22 mouse cellular contexts compared by ENCODE assay signal in genomic region chr9:7775986-7776385, GRCm38 (mm10). TPM values are rescaled to one million over a fixed set of nuclear protein-coding genes. Genes with fewer than 3 reads are reported as not detected.
A peak's percentile ranks its signal among the peaks of the same experiment; 100 is the strongest.
DNase-seq lines count a peak whose midpoint lies in the region; ATAC-seq and TF ChIP-seq lines count a peak whose summit lies in the region.
"Had no signal": no experiment of that assay in that cellular context is flagged by ENCODE, and none has a peak within 500 bp of the region (broad histone marks: within the 10 kb centered on the region; RNA-seq: fewer than 3 reads in every experiment).

No protein-coding gene starts in this region.

- 6% methylated on average over 3 of the region's 3 CpGs for WGBS in thymus, adult 2 months
- WGBS in intestine, embryonic 15.5 days = 89% methylated on average over 3 of the region's 3 CpGs

- no peak for ATAC-seq in intestine, embryonic 15.5 days
- ATAC-seq: forebrain, embryonic 14.5 days; intestine, embryonic 16.5 days; midbrain, embryonic 16.5 days had no signal

- H3K36me3 ChIP-seq in thymus, adult 2 months (ENCODE audit: control insufficient read depth, insufficient read depth, low read length) = no peaks in the 10 kb centered on the region
- 0 out of 2 replicates have a peak, but pooled peaks cover 3% of the 10 kb centered on the region for H3K36me3 ChIP-seq in intestine, embryonic 15.5 days
- H3K36me3 ChIP-seq: hindbrain, embryonic 13.5 days had no signal

- H3K4me3 ChIP-seq in thymus, adult 2 months (ENCODE audit: control insufficient read depth, insufficient read depth, low read length) = no peak overlapping the region
- no peak overlapping the region for H3K4me3 ChIP-seq in intestine, embryonic 15.5 days (replicated peaks)
- H3K4me3 ChIP-seq: erythroblast, embryonic 14.5 days; heart, embryonic 12.5 days; hindbrain, embryonic 13.5 days; limb, embryonic 13.5 days had no signal

- no peaks in the 10 kb centered on the region for H3K27me3 ChIP-seq in thymus, adult 2 months (ENCODE audit: control insufficient read depth, insufficient read depth, low read length)
- H3K27me3 ChIP-seq in intestine, embryonic 15.5 days (replicated peaks) = no peaks in the 10 kb centered on the region
- H3K27me3 ChIP-seq: heart, embryonic 12.5 days; hindbrain, embryonic 13.5 days; limb, embryonic 13.5 days had no signal

- H3K4me2 ChIP-seq in intestine, embryonic 15.5 days (replicated peaks) = no peak overlapping the region
- H3K4me2 ChIP-seq: heart, embryonic 12.5 days; hindbrain, embryonic 13.5 days; limb, embryonic 13.5 days had no signal

- H3K9ac ChIP-seq in intestine, embryonic 15.5 days = no peak overlapping the region
- H3K9ac ChIP-seq: heart, embryonic 12.5 days; hindbrain, embryonic 13.5 days; limb, embryonic 13.5 days; liver, embryonic 14.5 days had no signal

- no peaks in the 10 kb centered on the region for H3K9me3 ChIP-seq in intestine, embryonic 15.5 days
- H3K9me3 ChIP-seq: heart, embryonic 12.5 days; hindbrain, embryonic 13.5 days; limb, embryonic 13.5 days had no signal

- peak overlapping the region; percentile 75 for H3K27ac ChIP-seq in thymus, adult 2 months (ENCODE audit: control insufficient read depth, insufficient read depth, low read length)
- H3K27ac ChIP-seq in intestine, embryonic 15.5 days = no peak overlapping the region
- H3K27ac ChIP-seq: hindbrain, embryonic 13.5 days; limb, embryonic 13.5 days; liver, embryonic 14.5 days; stomach, postnatal 0 days had no signal

- peak; percentile 44 for DNase-seq in thymus, adult 2 months
- DNase-seq in thymus, adult 18-20 months = no peak
- peak; percentile 62 for DNase-seq in induced T-regulatory cell, adult 2 months (ENCODE audit: low read depth)
- peak; percentile 40 to 44 for DNase-seq in natural killer cell, adult 2 months (ENCODE audit: low spot score in 2 of 2)
- DNase-seq in layer of hippocampus, postnatal 14 days (ENCODE audit: low spot score in 2 of 2) = no peak
- DNase-seq in adrenal gland, postnatal 10 days = no peak
- DNase-seq in embryo, embryonic 10 days (ENCODE audit: low spot score) = no peak
- DNase-seq: adrenal gland, adult 8-10 months; cerebellum, adult 11 months; cerebellum, postnatal 14 days; heart, postnatal 14 days; layer of hippocampus, postnatal 36 days had no signal

- H3K4me1 ChIP-seq in thymus, adult 2 months (replicated peaks; ENCODE audit: control insufficient read depth, insufficient read depth, low read length) = peaks cover 44% of the 10 kb centered on the region
- H3K4me1 ChIP-seq in intestine, embryonic 15.5 days (replicated peaks) = no peaks in the 10 kb centered on the region
- H3K4me1 ChIP-seq: hindbrain, embryonic 13.5 days; limb, embryonic 13.5 days had no signal

- TF ChIP-seq POLR2A in thymus, adult 2 months (IDR thresholded peaks at IDR 0.05; ENCODE audit: control insufficient read depth, extremely low read depth, insufficient read depth, low read length, poor library complexity) = no peak

- no peak for TF ChIP-seq CTCF in thymus, adult 2 months (IDR thresholded peaks at IDR 0.05; ENCODE audit: borderline replicate concordance, control insufficient read depth, extremely low read depth, insufficient read depth, low read length, poor library complexity)

RNA-seq across cellular contexts. Expression of gene Tmem123, which starts 12.1 kb away (rescaled TPM):
- 123 and 128 TPM in 2 replicates for polyA plus RNA-seq in thymus, adult 2 months (2012; rRNA removed)
- 10 to 100 TPM; 12.3 to 14.7 TPM for total RNA-seq in layer of hippocampus, postnatal 14 days (2021)
- total RNA-seq in adrenal gland, postnatal 10 days (2021) = 100 to 1,000 TPM in 1 of 2 experiments, 10 to 100 TPM in 1; 84.2 to 106 TPM
- 68.8 and 78.8 TPM in 2 replicates for polyA plus RNA-seq in intestine, embryonic 15.5 days (2015; fragmentation: Nextera tagmentation; extraction: Ambion mirVana)

Comparison
In these comparisons a context has a peak if more than half of its experiments do, and no peak if none do; other contexts are left out.
1. DNase-seq: peak in thymus, adult 2 months (single experiment), induced T-regulatory cell, adult 2 months (single experiment) and natural killer cell, adult 2 months (2 of 2); none in thymus, adult 18-20 months (0 of 2), layer of hippocampus, postnatal 14 days (0 of 2), adrenal gland, postnatal 10 days (single experiment) and embryo, embryonic 10 days (single experiment).
2. RNA of gene Tmem123, which starts 12.1 kb away (total RNA-seq): 84.2 to 106 TPM in adrenal gland, postnatal 10 days; 12.3 to 14.7 TPM in layer of hippocampus, postnatal 14 days; every median in the first group is over 4 times any median in the second.